Mouse (Mus musculus) thymus, postnatal 10 days (tissue): ENCODE results near the gene Atoh7.
"Not testable (repeated sequence)": the region's sequence is repeated elsewhere in the genome, so short reads cannot be mapped to it uniquely, and the experiment has no call there.

ENCODE experiments used
- DNase-seq, 2 experiments: peaks; one replicate each; pipeline ENCODE4 v3.0.0; 2021; ENCODE audit warnings: low spot score in 2 of 2

Gene Atoh7

GRCm38 (mm10) chr10:63099521-63099920, at the start of gene Atoh7:
Atoh7 (plus strand) TSS chr10:63099651.
- DNase-seq: no peak

DNA sequence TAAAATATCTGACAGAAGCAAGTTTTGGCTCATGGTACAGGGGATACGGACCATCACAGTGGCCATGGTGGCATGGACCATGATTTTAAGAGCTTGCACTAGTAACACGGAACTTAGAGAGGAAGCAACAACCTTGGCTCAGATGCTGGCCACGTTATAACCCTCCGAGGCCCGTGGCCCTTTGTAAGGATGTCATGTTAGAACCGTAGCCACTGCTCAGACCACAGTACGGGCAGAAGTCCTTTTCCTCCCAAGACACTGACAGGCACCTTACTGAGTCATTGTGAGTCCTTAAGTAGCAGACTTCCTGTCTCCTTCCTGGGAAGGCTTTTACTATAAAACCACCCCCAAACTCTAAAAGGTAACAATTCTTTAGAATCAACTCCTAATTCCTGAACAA, 48.2 kb upstream of the Atoh7 start:
- DNase-seq: no peak

GRCm38 (mm10) chr10:63052011-63052410, 47.4 kb upstream of the Atoh7 start:
- no peak for DNase-seq

DNA sequence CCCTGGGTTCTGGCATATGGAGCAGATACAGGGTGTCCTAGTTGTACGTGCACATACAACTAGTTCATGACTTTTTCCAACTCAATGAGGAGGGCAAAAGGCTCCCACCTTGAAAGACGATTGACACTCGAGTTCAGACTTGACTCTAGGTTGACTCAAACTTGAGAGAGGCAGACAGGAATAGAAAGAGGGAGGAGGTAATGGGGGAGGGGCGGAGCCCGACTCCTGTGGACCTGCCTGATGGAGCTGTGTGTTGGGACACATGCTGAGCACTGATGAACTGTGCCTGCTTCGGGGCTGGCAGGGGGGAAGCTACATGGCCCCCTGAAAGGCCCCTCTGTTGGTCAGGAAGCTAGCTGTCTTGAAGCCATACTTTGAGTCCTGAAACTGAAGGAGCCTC, 46.4 kb upstream of the Atoh7 start:
- no peak for DNase-seq

DNA sequence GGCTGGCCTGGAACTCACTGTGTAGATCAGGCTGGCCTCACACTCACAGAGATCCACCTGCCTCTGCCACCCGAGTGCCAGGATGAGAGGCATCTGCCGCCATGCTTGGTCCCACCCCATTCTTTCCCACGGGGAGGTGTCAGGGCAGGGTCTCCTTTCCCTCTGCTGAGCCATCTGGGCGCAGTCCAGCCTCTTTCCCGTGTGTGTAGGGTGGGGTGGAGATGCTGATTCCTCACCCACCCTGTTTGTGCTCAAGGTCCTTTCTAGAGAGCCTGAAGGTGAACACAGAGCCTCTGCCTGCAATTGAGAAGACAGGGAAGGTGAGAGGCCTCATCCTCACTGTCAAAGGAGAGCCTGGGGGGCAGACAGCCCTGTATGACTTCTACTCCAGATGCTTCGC, 45.4 kb upstream of the Atoh7 start:
- DNase-seq: not testable (repeated sequence)

GRCm38 (mm10) chr10:63054586-63054985, 44.9 kb upstream of the Atoh7 start:
- no peak for DNase-seq

- no peak for DNase-seq
Measured at GRCm38 (mm10) chr10:63056966-63057750, 42.3 kb upstream of the Atoh7 start.

- DNase-seq: no peak
Measured at GRCm38 (mm10) chr10:63059862-63060261, 39.6 kb upstream of the Atoh7 start, which contains the start of gene Pbld1. Pbld1 (plus strand) TSS chr10:63060162.

- DNase-seq: no peak
Measured at GRCm38 (mm10) chr10:63060406-63060805, 39.0 kb upstream of the Atoh7 start.

- DNase-seq: no peak
Measured at GRCm38 (mm10) chr10:63061266-63061665, 38.2 kb upstream of the Atoh7 start.

DNA sequence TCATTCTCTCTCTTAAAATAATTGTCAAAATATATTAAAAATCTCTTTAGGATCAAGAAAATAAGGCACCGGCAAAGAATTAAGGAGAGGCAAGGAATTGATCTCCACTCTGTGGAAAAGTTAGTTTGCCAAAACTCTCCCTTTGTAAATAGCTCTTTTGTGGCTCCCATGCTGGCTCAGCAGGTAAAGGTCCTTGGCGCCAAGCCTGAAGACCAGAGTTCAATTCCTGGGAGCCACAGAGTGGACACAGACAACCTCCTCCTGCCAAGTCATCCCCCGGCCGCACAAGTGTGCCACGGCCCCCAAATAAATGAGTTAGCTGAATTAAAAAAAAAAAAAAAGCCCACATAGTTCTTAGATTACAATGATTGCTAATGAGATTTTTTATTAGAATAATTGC, 36.8 kb upstream of the Atoh7 start:
- DNase-seq: no peak

DNA sequence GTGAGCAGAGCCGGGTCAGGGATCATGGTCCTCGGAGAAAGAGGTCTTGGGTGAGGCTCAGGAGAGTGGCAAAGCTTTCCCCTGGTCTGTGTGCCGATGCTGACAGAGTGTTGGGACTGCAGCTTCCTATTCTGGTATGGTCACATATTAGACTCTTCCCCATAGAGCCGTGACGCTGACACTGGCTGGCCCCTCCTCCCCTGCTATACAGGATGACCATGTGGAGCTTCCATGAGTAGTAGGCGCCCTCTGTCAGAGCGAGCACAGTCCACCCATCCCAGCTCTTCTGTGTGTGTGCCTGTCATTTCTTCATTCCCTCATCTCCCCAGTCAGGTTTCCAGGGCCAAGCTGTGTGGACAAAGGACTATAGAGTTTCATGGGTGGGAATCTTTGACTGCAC, 36.1 kb upstream of the Atoh7 start:
- DNase-seq: no peak

DNA sequence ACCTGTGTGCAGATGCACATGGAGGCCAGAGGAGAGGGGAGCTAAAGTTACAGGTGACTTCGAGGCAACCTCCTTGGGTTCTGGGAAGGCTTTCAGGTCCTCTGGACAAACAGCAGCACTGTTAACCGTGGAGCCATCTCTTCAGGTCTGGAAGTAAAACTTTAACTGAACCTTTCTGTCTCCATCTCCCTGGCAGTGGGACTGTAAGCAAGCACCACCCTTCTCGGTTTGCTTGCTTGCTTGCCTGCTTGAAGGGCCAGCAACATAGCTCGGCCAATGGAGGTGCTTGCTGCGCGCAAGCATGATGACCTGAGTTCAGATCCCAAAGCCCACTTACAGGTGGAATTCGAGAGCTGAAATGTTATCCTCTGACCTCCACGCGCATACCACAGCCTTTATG, 34.9 kb upstream of the Atoh7 start:
- no peak for DNase-seq

- DNase-seq: no peak
Measured at GRCm38 (mm10) chr10:63065561-63065960, 33.9 kb upstream of the Atoh7 start.

GRCm38 (mm10) chr10:63065988-63066387, 33.5 kb upstream of the Atoh7 start:
- DNase-seq: peak; percentile 46 to 73

DNA sequence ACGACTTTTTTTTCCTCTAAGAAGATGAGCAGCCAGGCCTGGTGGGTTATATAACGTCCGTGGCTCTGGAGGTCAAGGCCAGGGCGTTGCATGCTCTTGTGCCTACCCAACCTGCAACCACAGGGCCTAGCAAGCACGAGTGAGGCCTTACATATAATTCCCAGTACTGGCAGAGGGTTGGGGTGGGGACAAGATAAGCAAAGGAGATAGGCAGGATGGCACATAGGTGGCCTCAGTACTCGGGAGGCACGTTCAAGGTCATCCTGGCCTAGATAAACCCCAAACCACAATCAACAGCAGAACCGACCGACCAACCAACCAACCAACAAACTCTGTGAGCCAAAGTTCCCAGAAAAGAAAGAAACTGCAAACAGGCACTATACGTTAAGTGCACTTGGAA, 13.1 kb upstream of the Atoh7 start:
- no peak for DNase-seq

GRCm38 (mm10) chr10:63089103-63089757, 10.2 kb upstream of the Atoh7 start:
- no peak for DNase-seq

DNA sequence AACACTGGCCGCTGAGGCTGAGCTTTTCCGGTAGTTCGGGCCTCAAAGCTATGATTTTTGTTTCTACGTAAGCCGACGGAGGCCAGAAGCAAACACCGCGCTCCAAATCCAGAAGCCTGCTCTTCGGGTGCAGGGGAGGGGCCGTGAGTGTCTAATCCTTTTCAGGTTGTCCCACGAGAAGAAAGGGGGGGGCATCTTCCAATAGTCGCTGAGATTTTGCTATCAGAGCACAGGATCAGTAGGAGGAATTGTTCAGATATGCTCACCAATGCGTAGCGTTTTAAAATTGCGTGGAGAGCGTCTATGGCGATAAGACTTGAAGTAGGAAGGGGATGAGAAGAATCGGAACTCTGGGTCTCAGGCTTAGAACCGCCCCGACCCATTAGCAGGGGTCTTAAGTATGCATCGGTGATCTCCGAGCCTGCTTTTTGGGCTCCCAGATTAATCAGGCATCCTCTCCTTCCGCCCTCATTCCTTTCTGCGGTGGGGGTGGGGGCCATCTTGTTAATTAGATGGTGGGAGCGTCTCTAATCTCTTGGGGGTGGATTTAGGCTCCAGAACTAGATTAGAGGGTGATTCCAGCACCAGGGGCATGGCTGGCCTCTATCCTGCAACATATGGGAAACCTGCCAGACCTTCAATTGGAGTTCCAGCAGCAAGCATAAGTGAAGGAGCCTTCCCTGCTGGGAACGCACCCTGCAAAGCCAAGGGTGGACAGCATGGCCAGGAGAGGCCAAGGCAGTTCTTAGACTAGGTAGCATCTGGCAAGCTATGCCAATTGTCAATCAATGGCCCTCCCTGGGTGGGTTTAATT, 9.5 kb upstream of the Atoh7 start:
- no peak for DNase-seq

GRCm38 (mm10) chr10:63091915-63092314, 7.5 kb upstream of the Atoh7 start:
- DNase-seq: no peak

- no peak for DNase-seq
Measured at GRCm38 (mm10) chr10:63092616-63093550, 6.6 kb upstream of the Atoh7 start.

- DNase-seq: no peak
Measured at GRCm38 (mm10) chr10:63096757-63097156, 2.7 kb upstream of the Atoh7 start.
